Mouse (Mus musculus): ENCODE measurements around the gene 4930522H14Rik.

The 4930522H14Rik gene

GRCm38 (mm10) chr4:109475577-109476553, 55.2 kb downstream of the 4930522H14Rik start:
- DNase-seq (ENCODE audit: low read depth, low spot score) = no peak

GRCm38 (mm10) chr4:109475078-109475477, 56.0 kb downstream of the 4930522H14Rik start:
- DNase-seq (ENCODE audit: low read depth, low spot score) = no peak

DNA sequence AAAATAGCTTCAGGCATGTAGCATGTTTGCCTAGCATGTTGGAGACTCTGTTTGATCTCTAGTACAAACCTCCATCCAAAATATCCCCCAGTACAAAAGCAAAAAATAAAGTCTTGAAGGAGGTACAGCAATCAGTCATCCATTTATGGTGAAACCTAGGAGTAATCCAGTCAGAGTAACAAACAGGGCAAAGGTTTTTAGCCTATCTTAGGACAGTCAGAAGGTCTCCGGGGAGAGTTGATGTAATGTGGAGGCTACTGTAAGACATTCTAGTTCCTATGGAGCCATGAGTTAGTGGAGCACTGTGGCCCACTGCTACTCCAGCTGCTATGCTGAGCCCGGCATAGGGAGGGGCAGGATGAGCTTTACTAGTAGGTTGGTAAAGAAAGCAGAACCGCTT, 58.5 kb downstream of the 4930522H14Rik start:
- DNase-seq (ENCODE audit: low read depth, low spot score) = no peak

- DNase-seq (ENCODE audit: low read depth, low spot score) = no peak
Observed at GRCm38 (mm10) chr4:109471606-109472005, 59.5 kb downstream of the 4930522H14Rik start.

DNA sequence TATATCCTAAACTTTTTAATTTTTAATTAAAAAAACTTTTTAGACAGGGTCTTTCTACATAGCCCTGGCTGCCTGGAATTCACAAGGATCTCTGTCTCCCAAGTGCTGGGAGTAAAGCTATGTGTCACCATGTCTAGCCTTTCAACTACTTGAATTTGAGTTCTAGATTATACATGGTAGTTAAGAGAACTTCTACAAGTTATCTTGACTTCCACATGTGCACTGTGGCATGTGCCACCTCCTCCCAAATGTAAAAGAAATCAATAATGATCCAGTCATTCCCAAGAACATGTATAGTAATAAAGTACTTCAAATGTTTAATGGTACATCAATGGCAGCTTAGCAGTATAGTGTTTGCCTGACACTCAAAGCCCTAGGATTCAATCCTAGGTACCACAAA, 63.4 kb downstream of the 4930522H14Rik start:
- no peak for DNase-seq (ENCODE audit: low read depth, low spot score)

- no peak for DNase-seq (ENCODE audit: low read depth, low spot score)
Observed at GRCm38 (mm10) chr4:109463892-109464291, 67.2 kb downstream of the 4930522H14Rik start.

DNA sequence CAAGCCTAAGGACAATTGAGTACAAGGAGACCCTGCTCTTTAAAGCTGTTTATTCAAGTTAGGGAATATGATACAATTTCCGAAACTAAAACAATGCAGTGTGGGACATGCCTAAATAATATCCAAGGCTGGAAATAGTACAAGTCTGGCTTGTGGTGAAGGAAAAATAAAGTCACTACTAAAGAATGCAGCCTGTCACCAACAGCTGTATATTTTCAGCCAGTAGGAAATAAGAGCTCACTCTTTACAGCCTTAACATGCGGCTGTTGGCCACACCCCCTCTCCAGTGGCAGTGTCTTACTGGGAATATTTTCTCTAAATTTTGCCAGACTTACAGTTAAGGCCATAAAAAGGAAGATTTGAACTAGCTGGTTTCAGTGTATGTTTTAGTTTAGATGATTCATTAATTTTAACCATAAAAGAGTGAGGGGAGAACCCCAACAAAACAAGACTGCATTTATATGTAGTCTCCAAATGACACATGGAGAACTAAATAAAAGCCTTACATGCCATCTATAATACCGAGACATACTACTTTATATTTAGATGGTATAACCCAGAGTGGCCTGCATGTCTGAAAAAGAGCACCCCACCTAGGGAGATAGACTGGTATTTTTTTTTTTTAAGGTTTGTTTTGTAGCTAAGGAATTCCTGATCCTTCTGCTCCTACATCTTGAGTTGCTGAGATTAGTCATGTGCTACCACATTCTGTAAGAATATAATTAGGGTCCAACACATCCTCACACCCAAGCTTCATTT, 70.5 kb downstream of the 4930522H14Rik start:
- no peak for DNase-seq (ENCODE audit: low read depth, low spot score)

GRCm38 (mm10) chr4:109456821-109457220, 74.3 kb downstream of the 4930522H14Rik start:
- no peak for DNase-seq (ENCODE audit: low read depth, low spot score)
